Mouse (Mus musculus): Measurements from ENCODE around the gene D630003M21Rik. TPM values are rescaled to one million over a fixed set of nuclear protein-coding genes. Genes with fewer than 3 reads are reported as not detected.

The D630003M21Rik gene
- polyA plus RNA-seq (2015; fragmentation: Nextera tagmentation; extraction: Ambion mirVana) = 2.8 and 2.9 TPM in 2 replicates

DNA sequence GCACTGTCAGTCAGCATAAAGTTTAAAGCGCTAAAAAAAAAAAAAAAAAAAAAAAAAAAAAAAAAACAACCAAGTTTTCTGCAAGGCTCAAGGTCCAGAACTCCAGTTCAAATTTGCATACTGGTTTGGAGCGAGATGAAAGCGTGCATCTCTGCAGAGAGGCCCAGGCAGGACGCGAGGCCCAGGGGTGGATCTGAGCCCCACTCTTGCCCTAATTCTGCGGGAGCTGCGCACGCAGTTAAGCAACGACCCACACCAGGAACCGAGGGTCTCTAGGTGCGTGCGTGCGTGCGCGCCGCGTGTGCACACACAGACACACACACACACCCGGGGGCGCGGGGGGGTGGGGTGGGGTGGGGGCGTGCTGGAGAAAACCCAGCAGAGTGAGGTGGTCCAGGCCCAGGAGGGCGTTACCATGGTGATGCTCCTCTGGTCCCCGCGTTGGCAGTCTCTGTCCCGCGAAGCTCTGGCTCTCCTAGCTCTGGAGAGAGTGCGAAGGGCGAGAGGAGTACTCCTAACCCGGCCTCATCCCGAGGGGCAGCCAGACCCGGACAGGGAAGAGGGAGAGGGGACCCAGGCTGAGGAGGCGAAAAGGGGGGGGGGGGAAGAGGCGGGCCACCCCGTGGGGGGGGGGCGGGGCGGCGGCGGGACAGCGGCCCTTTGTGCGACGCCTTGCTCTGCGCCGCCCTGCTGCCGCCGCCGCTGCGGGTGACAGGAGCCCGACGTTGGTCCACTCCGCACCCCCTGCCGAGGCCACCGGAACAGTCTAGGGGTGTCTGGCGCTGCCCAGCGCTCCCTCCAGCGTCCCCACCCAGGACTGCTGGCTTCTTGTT lies at the start of gene D630003M21Rik:
D630003M21Rik (minus strand) TSS at position 553 of the 833 bp plus-strand sequence.
- peak within 1 kb of the TSS; percentile 52 for H3K4me3 ChIP-seq (ENCODE audit: low read length)
- under 1% methylated on average over 43 of the region's 55 CpGs for WGBS
- H3K27me3 ChIP-seq (replicated peaks; ENCODE audit: control insufficient read depth, insufficient read depth, low read length) = no peaks in the 10 kb centered on the region; the same call in 1 of the 2 replicates
- H3K4me1 ChIP-seq (ENCODE audit: control insufficient read depth, insufficient read depth, low read length) = peaks cover 13% of the 10 kb centered on the region
- peak within 1 kb of the TSS; percentile 95 for H3K4me2 ChIP-seq (ENCODE audit: low read depth, low read length)
- peak within 1 kb of the TSS; percentile 53 for H3K9ac ChIP-seq (ENCODE audit: low read depth, low read length)
- no peak within 1 kb of the TSS for H3K27ac ChIP-seq (ENCODE audit: low read length)
- peak; percentile 76 for ATAC-seq
- H3K9me3 ChIP-seq (ENCODE audit: control insufficient read depth, low read length) = no peaks in the 10 kb centered on the region
- H3K36me3 ChIP-seq (ENCODE audit: control insufficient read depth, insufficient read depth, low read length) = no peaks in the 10 kb centered on the region

DNA sequence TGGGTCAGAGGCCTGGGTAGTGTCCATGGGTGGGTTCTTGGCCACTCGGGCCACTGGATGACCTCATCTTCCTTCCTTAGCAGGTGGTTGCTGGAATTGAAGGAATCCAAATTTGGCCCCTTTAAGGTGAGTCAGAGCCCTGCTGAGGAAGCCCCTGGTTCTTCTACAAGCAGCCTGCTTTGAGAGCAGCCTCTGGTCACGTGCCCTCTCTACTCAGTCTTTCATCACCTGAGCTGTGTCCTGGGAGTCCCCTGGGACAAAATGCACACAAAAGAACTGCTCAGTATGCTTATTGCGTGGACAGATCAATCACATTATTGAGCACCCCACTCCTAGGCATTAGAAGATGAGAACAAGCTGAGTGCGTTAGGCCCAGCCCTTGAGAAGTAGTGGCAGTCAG lies 47.9 kb upstream of the D630003M21Rik start:
- Histone ChIP-seq H3K27me3 (replicated peaks; ENCODE audit: control insufficient read depth, insufficient read depth, low read length) (no peaks in the 10 kb centered on the region), H3K4me1 (ENCODE audit: control insufficient read depth, insufficient read depth, low read length) (no peaks in the 10 kb centered on the region), H3K36me3 (ENCODE audit: control insufficient read depth, insufficient read depth, low read length) (no peaks in the 10 kb centered on the region), H3K9ac (ENCODE audit: low read depth, low read length) (no peak overlapping the region), H3K4me3 (ENCODE audit: low read length) (no peak overlapping the region), H3K4me2 (ENCODE audit: low read depth, low read length) (no peak overlapping the region), H3K9me3 (ENCODE audit: control insufficient read depth, low read length) (no peaks in the 10 kb centered on the region), H3K27ac (ENCODE audit: low read length) (no peak overlapping the region)
- ATAC-seq = no peak
- 74% methylated on average over 4 of the region's 4 CpGs for WGBS

DNA sequence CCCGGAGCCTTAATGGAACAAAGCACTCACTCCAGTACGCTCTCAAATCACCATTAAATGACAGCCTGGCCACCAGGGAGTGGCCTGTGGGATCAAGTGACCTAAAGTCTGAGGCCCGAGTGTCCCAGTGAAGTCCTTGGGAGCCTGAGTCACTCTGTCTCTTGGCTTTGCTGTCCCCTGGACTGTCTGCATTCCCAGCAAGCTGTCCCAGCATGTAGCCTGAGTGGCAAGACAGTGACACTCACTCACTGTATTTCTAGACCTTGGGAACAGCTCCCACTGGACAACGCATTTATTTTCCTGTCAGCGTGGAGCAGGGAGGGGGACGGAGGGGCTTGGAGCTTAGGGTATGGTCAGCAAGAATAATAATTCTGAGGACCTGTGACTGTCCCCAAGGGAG lies 47.4 kb upstream of the D630003M21Rik start:
- Histone ChIP-seq H3K4me1 (ENCODE audit: control insufficient read depth, insufficient read depth, low read length) (no peaks in the 10 kb centered on the region), H3K9me3 (ENCODE audit: control insufficient read depth, low read length) (no peaks in the 10 kb centered on the region), H3K9ac (ENCODE audit: low read depth, low read length) (no peak overlapping the region), H3K4me3 (ENCODE audit: low read length) (no peak overlapping the region), H3K27me3 (replicated peaks; ENCODE audit: control insufficient read depth, insufficient read depth, low read length) (no peaks in the 10 kb centered on the region), H3K36me3 (ENCODE audit: control insufficient read depth, insufficient read depth, low read length) (no peaks in the 10 kb centered on the region), H3K4me2 (ENCODE audit: low read depth, low read length) (no peak overlapping the region), H3K27ac (ENCODE audit: low read length) (no peak overlapping the region)
- WGBS = 80% methylated on average over 6 of the region's 6 CpGs
- ATAC-seq = no peak

DNA sequence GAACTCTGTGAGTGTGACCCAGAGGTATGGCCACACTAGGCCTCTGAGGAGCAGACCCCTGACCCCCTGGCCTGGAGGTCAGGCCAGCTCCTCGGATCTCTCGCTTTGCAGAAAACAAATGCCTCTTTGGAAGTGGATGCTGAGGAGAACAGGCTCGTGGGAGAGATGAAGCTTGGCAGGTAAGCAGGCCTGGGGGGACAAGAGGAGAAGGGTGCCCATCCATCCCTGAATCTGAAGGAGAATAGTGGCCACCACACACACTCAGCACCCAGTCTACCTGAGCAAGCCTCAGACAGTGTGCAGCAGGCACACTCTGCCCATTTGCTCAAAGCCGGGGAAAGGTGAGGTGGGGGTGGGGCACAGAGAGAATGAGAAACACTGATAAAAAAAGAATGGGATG lies 46.8 kb upstream of the D630003M21Rik start:
- no peak overlapping the region for H3K9ac ChIP-seq (ENCODE audit: low read depth, low read length)
- no peaks in the 10 kb centered on the region for H3K36me3 ChIP-seq (ENCODE audit: control insufficient read depth, insufficient read depth, low read length)
- no peak overlapping the region for H3K4me3 ChIP-seq (ENCODE audit: low read length)
- H3K4me2 ChIP-seq (ENCODE audit: low read depth, low read length) = no peak overlapping the region
- H3K4me1 ChIP-seq (ENCODE audit: control insufficient read depth, insufficient read depth, low read length) = no peaks in the 10 kb centered on the region
- 64% methylated on average over 4 of the region's 4 CpGs for WGBS
- no peak overlapping the region for H3K27ac ChIP-seq (ENCODE audit: low read length)
- no peaks in the 10 kb centered on the region for H3K9me3 ChIP-seq (ENCODE audit: control insufficient read depth, low read length)
- no peaks in the 10 kb centered on the region for H3K27me3 ChIP-seq (replicated peaks; ENCODE audit: control insufficient read depth, insufficient read depth, low read length)
- ATAC-seq = no peak

DNA sequence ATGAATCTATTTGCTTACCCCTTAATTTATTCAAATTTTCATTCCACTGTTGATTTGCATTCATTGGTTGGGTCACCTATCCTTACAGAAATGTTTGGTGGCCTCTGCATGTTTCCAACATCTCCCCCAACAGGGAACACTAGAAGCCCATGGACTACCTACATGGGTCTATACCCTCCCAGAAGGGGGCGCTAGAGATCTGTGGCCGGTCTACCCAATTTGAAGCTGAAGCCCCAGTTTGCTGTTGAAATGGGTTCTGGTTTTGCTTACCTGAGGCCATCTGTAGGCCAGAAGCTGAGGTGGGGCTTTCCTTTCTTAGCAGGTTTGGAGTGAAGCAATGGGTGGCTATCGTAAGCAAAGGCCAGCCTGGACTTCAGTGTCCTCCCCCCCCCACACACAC lies 46.3 kb upstream of the D630003M21Rik start:
- Histone ChIP-seq H3K4me3 (ENCODE audit: low read length) (no peak overlapping the region), H3K4me1 (ENCODE audit: control insufficient read depth, insufficient read depth, low read length) (no peaks in the 10 kb centered on the region), H3K9ac (ENCODE audit: low read depth, low read length) (no peak overlapping the region), H3K36me3 (ENCODE audit: control insufficient read depth, insufficient read depth, low read length) (no peaks in the 10 kb centered on the region), H3K27ac (ENCODE audit: low read length) (no peak overlapping the region), H3K27me3 (replicated peaks; ENCODE audit: control insufficient read depth, insufficient read depth, low read length) (no peaks in the 10 kb centered on the region), H3K9me3 (ENCODE audit: control insufficient read depth, low read length) (no peaks in the 10 kb centered on the region), H3K4me2 (ENCODE audit: low read depth, low read length) (no peak overlapping the region)
- 90% methylated on average over 3 of the region's 3 CpGs for WGBS
- no peak for ATAC-seq

DNA sequence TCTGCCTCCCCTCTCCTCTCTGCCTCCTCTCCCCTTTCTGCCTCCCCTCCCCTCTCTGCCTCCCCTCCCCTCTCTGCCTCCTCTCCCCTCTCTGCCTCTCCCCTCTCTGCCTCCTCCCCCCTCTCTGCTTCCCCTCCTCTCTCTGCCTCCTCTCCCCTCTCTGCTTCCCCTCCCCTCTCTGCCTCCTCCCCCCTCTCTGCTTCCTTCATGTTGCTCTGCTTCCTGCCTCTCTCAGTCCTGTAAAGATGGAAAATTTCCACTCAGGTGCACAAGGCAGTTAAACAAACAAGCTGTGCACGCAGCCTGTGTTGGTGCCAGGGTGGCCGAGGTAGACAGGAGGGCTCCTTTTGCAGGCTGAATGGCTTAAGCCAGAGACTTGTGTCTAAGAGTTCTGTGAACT lies 44.6 kb upstream of the D630003M21Rik start:
- Histone ChIP-seq H3K4me2 (ENCODE audit: low read depth, low read length) (no peak overlapping the region), H3K9ac (ENCODE audit: low read depth, low read length) (no peak overlapping the region), H3K4me1 (ENCODE audit: control insufficient read depth, insufficient read depth, low read length) (no peaks in the 10 kb centered on the region), H3K27ac (ENCODE audit: low read length) (no peak overlapping the region), H3K36me3 (ENCODE audit: control insufficient read depth, insufficient read depth, low read length) (no peaks in the 10 kb centered on the region), H3K4me3 (ENCODE audit: low read length) (no peak overlapping the region), H3K9me3 (ENCODE audit: control insufficient read depth, low read length) (no peaks in the 10 kb centered on the region), H3K27me3 (replicated peaks; ENCODE audit: control insufficient read depth, insufficient read depth, low read length) (no peaks in the 10 kb centered on the region)
- 14% methylated on average over 2 of the region's 2 CpGs for WGBS
- no peak for ATAC-seq

DNA sequence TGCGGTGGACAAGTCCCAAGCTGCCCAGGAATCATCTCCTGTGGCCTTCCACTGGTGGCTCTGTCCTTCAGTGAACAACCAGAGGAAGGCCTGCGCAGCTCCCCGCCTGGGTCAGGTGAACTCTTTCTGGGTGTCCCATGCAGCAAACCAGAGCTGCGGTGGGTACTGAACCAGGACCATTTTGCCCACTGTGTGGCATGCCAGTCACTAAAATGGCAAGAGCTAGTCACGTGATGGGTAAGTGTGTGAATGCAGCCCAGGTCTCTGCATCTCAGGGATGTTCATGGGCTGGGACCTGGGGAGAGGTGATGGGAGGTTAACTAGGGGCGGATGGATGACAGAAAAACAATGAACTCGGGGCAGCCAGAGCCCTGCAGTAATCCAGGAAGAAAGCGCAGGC lies 41.0 kb upstream of the D630003M21Rik start:
- H3K9ac ChIP-seq (ENCODE audit: low read depth, low read length) = no peak overlapping the region
- WGBS = 83% methylated on average over 8 of the region's 8 CpGs
- no peak overlapping the region for H3K27ac ChIP-seq (ENCODE audit: low read length)
- H3K4me1 ChIP-seq (ENCODE audit: control insufficient read depth, insufficient read depth, low read length) = no peaks in the 10 kb centered on the region
- ATAC-seq = no peak
- no peaks in the 10 kb centered on the region for H3K9me3 ChIP-seq (ENCODE audit: control insufficient read depth, low read length)
- H3K4me3 ChIP-seq (ENCODE audit: low read length) = no peak overlapping the region
- H3K36me3 ChIP-seq (ENCODE audit: control insufficient read depth, insufficient read depth, low read length) = no peaks in the 10 kb centered on the region
- no peaks in the 10 kb centered on the region for H3K27me3 ChIP-seq (replicated peaks; ENCODE audit: control insufficient read depth, insufficient read depth, low read length)
- no peak overlapping the region for H3K4me2 ChIP-seq (ENCODE audit: low read depth, low read length)

DNA sequence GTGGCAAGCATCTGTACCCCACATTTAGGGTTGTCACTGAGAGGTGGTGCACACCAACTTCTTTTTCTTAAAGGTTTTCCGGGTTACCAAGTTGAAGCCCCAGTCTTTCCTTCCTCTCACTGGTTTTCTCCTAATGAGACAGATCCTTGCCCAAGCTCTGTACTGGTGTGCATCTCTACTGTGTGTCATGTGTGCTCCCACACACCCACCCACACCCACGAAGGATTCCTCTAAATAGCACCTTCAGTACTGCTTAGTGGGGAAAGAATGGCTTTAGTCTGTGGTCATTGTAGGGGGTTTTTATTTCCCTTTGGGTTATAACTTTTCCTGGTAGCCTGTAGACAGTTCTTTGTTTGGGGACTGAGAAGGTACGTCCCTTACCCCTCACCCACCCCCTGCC lies 35.9 kb upstream of the D630003M21Rik start:
- Histone ChIP-seq H3K4me1 (ENCODE audit: control insufficient read depth, insufficient read depth, low read length) (no peaks in the 10 kb centered on the region), H3K4me3 (ENCODE audit: low read length) (no peak overlapping the region), H3K9me3 (ENCODE audit: control insufficient read depth, low read length) (no peaks in the 10 kb centered on the region), H3K9ac (ENCODE audit: low read depth, low read length) (no peak overlapping the region), H3K36me3 (ENCODE audit: control insufficient read depth, insufficient read depth, low read length) (no peaks in the 10 kb centered on the region), H3K27me3 (replicated peaks; ENCODE audit: control insufficient read depth, insufficient read depth, low read length) (no peaks in the 10 kb centered on the region), H3K4me2 (ENCODE audit: low read depth, low read length) (no peak overlapping the region), H3K27ac (ENCODE audit: low read length) (no peak overlapping the region)
- WGBS = 78% methylated on average over 3 of the region's 3 CpGs
- ATAC-seq = no peak

DNA sequence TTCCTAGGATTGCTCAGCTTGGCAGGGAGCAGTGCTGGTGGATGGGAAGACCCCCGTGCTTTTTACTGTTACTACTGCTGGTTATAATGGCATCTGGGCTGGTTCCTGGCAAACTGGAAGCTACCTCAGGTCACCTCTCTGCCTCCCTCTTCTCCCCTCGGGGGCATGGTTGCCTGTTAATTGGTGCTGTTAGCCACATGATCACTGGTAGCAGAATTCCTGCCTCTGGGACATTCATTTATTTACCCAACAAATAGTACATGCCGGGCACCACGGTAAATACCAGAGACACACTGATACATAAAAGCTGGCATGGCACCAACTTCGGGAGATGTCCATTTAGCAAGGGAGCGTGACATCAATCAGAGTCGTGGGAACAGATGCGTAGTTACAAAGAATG lies 30.5 kb upstream of the D630003M21Rik start:
- H3K4me3 ChIP-seq (ENCODE audit: low read length) = no peak overlapping the region
- H3K9me3 ChIP-seq (ENCODE audit: control insufficient read depth, low read length) = no peaks in the 10 kb centered on the region
- H3K4me1 ChIP-seq (ENCODE audit: control insufficient read depth, insufficient read depth, low read length) = peaks cover 14% of the 10 kb centered on the region
- no peak for ATAC-seq
- H3K9ac ChIP-seq (ENCODE audit: low read depth, low read length) = no peak overlapping the region
- no peak overlapping the region for H3K27ac ChIP-seq (ENCODE audit: low read length)
- H3K27me3 ChIP-seq (replicated peaks; ENCODE audit: control insufficient read depth, insufficient read depth, low read length) = no peaks in the 10 kb centered on the region
- 70% methylated on average over 8 of the region's 8 CpGs for WGBS
- no peaks in the 10 kb centered on the region for H3K36me3 ChIP-seq (ENCODE audit: control insufficient read depth, insufficient read depth, low read length)
- no peak overlapping the region for H3K4me2 ChIP-seq (ENCODE audit: low read depth, low read length)

DNA sequence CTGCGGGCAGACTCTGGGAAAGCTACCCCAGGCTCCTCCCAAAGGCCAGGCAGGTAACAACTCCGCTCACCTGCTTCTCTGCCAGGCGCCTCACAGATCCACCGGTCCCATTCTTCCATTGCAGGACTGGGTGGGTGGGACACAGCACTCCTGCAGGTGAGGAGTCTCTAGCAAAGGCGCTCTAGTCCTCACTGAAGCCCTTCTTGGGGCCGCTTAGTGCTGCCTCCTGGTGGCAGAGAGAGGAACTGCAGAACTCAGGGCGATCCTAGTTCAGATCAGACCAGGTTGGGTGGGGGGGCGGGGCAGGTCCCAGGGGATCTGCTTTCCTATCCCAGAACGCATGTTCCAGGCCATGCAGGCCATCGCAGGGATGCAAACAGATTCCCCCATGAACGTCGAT lies 29.8 kb upstream of the D630003M21Rik start:
- Histone ChIP-seq H3K27ac (ENCODE audit: low read length) (no peak overlapping the region), H3K4me3 (ENCODE audit: low read length) (no peak overlapping the region), H3K27me3 (replicated peaks; ENCODE audit: control insufficient read depth, insufficient read depth, low read length) (no peaks in the 10 kb centered on the region), H3K4me2 (ENCODE audit: low read depth, low read length) (no peak overlapping the region), H3K9ac (ENCODE audit: low read depth, low read length) (no peak overlapping the region), H3K9me3 (ENCODE audit: control insufficient read depth, low read length) (no peaks in the 10 kb centered on the region), H3K36me3 (ENCODE audit: control insufficient read depth, insufficient read depth, low read length) (no peaks in the 10 kb centered on the region), H3K4me1 (ENCODE audit: control insufficient read depth, insufficient read depth, low read length) (peaks cover 14% of the 10 kb centered on the region)
- WGBS = 14% methylated on average over 12 of the region's 12 CpGs
- ATAC-seq = peak; percentile 59
